Mouse (Mus musculus) layer of hippocampus, adult 18-20 months (tissue): ENCODE results near the gene Ermard. TPM values are rescaled to one million over a fixed set of nuclear protein-coding genes. Genes with fewer than 3 reads are reported as not detected.

ENCODE experiments used
- DNase-seq, 2 experiments: peaks; one replicate each; pipeline ENCODE4 v3.0.0; 2022; ENCODE audit warnings: low spot score in 2 of 2
- total RNA-seq, 2 experiments: library from RNA; stranded (reverse); gene quantifications; 2 replicates each; pipeline ENCODE4 v1.2.3; 2021

Gene Ermard
- total RNA-seq, 2 experiments from 2014 or later = 51.9 to 52.9 TPM

DNA sequence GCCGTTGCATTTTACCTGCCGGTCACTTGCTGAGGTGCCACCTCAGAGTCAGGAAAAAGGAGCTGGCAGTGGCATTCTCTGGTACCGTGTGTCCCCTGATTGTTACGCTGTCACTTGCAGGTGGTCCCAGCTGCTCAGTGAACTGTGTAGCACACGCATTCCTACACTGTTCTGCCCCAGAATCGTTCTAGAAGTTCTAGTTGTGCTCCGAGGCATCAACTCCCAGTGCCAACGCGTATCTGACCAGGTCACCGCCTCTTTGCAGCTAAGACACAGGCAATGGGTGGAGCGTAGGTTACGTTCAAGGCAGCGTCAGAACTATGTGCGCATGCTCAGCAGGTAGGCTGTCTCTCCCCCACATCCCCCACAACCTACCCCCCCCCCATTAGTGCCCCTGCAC lies 18.6 kb downstream of the Ermard start:
- DNase-seq = no peak

DNA sequence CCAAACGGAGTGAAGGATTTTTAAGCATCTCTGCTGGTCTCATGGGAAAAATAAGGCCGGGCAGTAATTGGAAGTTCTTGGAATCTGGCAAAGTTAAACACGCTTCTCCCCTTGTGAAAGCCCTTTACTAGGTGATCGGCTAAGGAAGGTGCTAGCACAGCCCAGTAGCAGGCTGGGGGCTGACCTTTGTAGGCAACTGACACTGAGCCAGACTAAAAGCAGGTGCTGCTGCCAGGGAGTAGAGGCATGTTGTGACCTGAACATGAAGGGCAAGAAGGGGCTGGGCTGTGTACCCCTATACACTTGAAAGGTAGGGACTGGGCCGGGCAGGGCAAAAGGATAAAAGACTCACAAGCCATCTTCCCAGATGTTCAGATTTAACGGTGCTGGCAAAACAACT lies 19.3 kb downstream of the Ermard start:
- DNase-seq = no peak

DNA sequence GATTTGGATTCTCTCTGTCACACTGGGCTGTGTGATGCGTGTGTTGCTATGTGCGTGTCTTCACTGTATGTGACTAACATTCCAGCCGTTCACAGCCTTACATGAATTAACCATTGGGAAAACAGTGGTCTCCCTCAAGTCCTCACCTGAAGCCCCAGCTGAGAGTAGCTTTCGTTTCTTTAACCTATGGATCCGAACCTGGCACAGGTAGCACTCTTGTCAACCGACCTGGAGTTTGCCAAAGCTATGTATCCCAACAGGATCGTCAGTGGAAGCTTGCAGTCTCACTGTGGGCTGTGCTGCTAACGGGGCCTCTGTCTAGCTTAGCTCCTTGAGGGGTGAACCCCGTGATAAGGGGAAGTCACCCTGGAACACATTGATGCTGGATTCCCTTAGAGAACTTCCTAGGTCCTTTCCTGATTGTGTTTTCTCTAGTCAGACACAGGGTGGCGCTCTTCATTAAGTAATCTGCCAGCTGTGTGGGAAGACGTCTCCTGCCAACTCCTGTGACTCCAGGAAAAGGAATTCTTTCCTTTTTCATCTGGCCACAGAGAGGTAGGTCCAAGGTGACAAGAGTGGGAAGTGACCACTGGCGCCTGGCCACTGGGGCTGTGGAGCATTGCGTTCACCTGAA lies 24.5 kb downstream of the Ermard start:
- peak; percentile 62 to 72 for DNase-seq

DNA sequence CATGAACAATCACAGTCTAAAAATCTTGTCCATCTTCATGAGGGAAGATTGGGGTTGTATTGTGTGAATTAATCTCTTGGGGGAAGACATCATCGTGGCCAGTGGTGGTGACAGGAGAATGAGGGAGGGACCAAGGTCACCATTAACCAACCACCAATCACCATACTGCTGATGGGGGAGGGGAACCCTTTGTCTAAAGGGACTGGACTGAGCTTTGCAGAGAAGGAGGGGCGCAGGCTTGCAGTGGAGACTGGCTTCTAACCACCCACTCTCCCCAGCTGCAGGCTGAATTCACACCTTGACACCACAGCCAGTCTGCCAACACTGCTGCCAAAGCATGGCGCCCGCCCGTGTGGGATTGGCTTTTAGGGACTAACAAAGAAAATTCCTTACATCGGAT lies 25.1 kb downstream of the Ermard start:
- DNase-seq = no peak

DNA sequence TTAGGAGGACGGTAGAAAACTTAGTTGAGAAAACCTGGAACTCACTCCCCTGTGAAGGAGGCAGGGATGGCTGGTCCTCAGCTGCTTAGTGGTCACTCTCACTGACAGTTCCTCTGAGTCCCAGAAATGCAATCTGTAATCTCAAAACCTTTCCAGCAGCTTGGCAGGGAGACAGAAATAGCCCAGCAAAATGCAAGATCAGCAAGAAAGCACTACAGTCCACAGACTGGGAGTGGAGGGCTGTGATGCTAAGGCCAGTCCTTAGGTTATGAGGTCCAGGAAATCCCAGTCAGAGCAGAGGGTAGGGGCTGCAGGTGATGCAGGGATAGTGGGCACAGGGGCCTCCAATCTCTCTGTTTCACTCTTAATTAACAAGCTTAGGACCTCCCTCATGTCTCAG lies 25.9 kb downstream of the Ermard start:
- no peak for DNase-seq

DNA sequence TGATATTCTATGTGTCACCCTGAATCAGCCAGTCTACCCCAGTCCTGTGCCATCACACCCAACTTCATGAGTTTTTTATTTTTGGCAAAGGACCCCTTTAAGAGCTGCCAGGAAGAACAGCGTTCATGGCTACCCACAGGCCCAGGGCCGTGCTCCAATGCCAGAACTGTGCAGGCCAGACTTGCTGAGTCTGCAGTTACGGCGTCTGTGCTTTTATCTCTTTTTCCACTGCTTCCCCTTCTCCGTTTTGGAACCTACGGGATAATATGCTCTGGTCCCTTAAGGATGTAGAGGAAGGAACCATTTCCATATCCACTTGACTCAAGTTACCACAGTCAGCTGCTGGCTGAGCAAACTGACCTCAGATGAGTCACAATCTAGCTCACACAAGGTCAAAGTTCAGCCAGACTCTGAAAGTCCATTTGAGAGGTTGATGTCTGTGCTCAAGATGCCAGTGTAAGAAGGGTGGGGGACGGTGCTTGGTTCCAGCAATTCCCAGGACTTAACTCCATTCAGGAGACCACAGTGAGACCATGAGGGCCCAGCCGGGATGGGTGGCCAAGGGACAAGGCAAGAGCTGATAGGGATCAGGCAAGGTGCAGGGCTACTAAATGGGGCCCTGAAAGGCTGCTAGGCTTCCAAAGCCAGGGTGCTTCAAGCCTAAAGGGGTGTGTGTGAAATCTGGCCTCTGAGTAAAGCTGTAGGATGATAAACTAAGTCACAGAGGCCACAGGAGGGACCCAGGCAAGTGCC lies 27.2 kb downstream of the Ermard start:
- no peak for DNase-seq

DNA sequence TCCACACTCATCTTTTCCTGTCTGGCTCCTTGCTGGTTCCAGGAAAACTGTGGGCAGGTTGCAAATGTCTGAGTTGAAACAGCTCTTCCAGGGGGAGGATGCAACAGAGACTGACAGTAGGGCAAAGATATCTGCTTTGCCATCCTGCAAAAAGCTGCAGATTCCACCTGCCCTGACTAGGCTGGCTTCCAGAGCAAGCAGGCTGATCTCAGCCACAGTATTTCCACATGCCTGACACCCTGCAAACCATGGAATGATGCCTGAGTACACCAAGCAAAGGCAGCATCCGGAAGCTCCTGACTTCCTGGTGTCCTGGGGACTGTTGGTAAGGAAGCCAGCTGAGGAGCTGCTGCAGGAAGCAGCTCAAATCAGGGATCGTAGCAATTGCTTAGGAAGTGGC lies 28.1 kb downstream of the Ermard start:
- peak; percentile 28 to 57 for DNase-seq

DNA sequence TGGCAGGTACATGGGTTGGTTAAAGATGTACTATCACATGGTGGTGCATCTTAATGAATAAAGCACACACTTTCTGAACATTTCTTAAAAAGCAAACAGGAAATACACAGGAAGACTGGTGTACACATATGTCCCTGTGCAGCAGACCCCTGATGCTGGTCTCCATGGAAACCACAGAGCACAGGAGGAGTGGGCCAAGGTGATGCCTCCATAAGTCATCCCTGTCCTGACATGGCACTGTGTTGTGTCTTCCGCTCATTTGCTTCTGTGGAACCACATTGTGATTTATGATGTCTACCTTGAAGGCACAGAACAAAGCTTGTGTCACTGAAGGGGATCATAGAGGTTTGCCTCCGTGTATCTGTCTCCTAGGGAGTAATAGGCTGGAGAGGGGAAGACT lies 31.2 kb downstream of the Ermard start:
- DNase-seq = no peak

DNA sequence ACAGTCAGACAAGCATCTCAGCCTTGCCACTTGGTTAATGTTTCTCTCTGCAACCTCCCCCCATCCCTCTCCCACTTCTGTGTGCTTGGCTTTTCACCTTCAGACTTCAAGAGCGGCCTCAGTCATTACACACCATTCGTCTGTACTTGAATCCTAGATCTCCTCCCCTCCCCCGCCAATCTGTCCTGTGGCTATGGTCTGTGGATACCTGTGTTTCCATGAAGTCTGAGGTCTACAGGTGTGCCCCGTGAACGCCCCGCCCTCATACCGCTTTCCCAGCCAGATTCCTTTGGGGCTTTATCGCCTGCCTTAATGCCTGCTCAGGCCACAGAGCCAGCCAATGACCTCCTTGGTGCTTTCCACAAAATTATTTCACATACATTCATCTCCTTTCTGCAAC lies 34.0 kb downstream of the Ermard start:
- no peak for DNase-seq

DNA sequence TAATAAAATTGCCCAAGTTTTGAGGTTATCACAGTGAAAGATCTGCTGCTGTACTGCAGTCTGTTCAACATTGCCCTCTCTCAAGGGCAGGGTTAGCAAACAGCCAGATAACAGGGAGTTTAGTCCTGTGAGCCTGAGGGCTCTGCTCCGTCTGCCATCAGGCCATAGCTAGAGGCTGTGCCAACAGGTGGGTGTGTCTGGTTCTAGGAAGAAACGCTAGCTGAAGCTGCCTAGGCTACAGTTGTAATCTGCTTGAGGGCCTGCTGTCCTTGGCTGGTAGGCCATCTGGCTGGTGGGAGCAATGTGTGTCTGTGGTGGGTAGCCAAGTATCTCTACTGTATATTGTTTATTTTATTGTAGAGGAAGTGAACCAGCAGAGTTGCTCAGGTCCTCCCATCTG lies 36.5 kb downstream of the Ermard start:
- DNase-seq = peak in 1 of 2 experiments; percentile 53

DNA sequence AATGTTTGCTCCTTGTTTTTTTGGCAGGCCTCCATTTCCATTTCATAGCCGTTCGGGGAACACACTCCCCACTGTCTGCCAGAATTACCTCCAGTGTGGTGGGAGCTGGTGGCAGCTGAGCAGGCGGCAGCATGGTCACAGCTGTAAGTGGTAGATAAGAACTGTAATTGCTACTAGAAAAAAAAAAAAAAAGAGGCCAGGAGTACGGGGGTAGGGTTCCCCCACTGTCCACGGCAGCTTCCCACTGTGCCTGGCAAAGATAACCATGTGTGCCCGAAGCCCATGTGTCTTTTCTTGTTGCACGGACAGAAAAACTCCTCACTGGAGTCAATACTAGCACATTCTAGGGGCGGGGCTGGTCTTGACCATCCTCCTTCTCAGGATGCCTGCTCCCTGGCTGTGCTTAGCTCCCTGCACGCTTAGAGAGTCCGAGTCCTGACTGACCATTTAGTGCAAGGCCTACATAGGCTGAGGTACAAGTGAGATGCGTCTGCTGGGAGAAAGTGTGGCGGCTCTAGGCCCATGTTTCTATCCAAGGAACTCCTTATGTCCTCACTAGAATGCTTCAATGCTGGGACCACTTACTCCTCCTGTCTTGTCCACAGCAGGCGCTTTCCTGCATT lies 43.3 kb downstream of the Ermard start:
- no peak for DNase-seq

DNA sequence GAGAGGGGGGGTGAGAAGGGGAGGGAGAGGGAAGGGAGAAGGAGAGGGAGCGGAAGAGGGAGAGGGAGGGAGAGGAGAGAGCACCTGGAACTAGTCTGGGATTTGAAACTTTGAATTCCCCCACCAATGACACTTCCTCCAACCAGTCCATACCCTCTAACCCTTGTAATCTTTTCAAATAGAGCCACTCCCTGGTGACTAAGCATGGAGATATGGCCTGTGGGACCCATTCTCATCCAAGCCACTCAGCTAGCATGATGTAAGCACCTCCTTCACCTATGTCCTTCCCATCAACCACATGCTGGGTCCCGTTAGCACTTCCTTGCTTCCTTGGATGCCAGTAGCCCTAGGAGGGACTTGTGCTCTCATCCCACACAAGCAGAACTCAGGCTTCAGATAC lies 44.0 kb downstream of the Ermard start:
- DNase-seq = no peak

DNA sequence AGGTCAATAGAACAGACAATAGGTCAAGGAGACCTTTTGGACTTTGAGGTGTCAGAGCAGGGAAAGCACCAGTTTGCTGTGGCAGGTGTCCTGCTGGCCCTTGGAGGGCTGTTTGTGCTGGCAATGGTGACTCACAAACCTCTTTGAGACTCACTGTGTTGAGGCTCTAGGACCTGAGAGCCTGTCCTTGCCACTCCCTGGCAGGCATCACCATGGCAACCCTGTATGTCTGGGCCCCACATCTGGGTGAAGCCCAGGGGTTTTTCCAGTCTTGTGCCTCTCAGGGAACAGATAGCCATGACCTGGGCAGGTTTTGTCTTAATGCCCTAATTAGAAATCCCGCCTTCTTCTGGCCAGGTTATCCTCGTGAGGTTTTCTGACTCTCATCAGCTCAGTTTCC lies 47.2 kb downstream of the Ermard start:
- no peak for DNase-seq

DNA sequence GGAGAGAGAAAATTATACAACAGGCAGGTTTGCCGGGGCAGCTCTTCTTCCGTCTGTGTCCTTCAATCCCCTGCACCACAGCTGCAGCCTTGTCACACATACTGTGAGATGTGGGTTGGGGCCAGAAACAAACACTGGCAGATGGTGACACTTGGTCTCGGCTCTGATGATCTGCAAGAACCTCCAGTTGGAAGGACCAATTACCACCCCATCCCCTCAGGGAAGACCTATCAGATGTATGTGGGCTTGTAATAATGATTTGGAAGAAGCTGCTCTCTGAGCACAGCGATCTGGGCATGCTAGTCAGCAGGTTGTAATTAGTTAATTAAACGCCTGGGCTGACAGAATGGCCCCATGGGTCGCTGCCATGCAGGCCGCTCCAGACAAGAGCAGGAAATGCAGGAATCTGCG lies 47.6 kb downstream of the Ermard start:
- no peak for DNase-seq

DNA sequence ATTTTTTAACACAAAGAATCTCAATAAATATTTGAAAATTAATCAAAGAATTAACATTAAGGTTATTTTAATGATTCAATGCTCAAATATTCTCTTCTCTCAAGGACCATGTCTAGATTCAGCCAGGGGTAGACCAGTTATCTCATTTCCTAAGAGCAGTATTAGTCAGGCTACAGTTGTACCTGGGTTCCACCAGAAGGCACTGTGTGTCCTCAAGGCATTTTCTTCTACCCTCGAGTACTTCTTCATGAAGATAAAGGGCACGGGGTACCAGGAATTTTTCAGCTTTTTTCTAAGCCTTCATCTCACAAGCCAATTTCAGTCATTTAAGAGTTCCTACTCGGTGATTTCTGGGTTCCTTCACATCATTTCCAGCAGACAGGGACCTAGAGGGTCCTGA lies 50.7 kb downstream of the Ermard start:
- DNase-seq = no peak

DNA sequence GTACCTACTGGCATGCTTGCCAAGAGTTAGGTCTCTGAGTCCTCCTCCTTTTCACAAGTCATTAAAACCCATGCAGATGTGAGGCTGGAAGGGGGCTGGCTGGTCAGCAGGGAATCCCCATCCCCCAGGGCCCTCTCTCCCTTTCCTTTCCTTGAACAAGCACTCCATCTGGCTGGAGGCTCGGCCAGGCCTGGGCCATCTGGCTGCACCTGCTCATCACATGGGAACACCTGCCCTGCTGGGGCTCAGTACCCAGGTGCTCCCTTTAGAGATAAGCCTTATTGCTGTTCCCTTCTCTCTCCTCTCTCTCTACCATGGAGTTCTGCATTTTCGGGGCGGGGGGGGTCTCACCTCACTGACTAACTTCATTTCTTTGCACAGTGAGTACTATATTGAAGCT lies 52.5 kb downstream of the Ermard start:
- no peak for DNase-seq

DNA sequence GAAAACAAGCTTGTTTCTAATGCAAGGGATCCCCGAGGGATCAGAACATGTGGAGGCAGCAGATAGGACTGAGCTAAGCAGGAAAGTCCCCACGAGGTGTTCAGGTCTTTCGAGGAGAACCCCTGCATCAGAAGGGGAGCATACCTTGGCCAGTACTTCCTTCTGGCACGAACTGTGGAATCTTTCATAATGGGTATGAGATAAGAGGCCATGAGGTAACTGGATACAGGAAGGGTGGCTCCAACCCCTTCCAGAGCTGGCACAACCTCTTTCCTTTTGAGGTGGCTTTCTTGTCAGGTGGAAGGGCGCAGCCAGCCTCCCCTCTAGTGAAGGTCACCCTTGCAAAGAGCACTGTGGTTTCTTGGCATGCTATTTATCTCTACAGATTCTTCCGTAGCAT lies 55.8 kb downstream of the Ermard start:
- no peak for DNase-seq

DNA sequence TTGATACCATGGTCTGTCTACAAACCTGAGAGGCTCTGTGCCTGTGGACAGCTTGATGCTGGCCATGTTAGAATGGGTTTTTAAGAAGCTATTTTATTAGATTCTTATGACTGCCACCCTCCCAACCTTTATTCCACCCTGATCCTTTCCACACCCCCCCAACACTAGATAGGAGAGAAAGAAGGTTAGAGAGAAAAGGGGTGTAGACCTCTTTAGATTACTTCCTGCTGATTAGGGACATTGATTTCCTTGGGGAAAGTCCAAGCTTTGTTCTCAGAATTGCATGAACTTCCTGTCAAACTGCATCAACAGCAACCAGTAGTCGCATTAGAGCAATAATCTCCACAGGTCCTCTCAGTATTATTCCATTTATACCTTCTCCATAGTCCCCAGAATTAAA lies 57.7 kb downstream of the Ermard start:
- DNase-seq = no peak

DNA sequence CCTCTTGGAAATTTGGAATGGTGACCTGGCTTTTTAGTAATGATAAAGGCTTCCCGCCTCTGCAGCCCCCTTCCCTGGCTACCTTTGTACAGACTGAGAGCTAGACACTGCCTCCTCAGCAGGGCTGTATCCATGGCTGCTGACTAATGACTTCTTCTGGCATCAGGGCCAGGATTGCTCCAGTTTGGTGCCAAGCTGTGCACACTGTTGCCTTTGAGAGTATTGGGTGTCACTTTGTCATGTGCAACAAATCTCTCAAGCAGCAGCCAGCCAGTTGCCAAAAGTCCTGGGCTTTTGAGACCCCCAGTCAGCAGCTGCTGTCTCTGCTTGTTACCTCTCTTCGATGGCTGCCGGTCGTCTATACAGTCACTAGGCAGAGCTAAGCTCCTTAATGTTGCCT lies 60.3 kb downstream of the Ermard start:
- DNase-seq = no peak

DNA sequence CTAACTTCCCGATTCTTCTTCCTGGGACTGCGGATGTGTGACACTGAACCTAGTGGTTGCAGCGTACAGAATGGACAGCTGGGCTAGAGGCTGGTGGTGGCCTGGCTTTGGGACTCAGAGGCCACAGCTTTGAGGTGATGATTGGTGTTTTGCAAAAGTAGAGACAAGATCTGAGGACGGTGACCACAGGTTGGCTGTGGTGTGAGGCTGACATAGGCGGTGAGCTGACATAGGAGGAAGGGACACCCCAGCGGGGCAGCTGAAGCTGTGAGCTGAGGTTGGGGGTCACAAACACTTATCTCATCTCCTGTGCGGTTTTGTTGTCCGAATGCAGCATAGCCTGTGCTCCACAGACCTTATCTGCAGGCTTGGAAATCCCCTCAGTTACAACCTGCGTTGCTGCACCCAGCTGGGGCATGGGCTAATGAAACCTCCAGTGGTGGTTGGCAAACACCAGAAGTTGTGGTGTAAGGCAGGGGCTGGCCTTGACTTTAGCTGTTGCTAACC lies 66.2 kb downstream of the Ermard start:
- DNase-seq = no peak

DNA sequence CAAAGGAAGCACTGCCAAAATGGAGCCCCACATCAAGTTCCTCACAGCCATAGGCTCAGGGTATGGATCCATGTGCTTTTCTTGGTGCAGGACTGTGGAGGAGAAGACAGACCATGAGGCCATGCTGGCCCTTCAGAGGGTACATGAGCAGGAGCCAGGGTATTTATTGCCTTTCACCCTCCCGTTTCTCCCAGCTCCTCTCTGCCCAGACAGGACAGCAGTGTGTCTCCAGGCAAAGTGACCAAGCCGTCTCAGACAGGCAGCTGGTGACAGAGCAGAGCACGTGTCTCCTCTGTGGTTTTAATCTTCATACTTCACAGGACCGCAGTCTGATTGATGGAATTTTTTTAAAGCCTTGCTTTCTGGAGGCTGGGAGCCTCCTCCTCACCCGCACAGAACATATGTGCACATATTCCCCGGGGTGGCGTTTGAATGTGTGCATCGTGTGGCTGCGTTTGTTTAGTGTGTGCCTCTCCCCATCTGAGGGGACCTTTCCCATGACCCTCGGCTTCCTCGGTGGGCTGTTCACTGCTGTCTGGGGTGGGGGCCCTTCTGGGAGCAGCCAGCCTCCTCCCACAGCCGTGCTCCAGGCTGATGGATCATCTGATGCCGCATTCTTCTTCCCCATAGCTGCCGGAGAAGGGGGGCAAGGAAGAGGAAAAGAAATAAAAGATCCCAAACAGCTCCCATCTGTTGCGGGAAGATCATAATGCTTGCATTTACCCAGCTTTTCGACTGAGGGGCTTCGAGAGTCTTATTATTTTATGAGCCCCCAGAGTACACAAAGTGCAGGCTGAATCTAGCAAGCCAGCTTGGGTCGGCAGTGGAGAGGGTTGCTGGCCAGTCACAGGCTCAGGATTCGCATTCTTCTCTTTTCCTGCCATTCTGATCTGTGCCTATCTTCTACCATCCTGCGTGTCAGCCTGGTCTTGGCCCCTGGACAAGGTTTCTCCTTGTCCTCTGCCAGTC lies 67.7 kb downstream of the Ermard start:
- DNase-seq = peak; percentile 62 to 77
